Mouse (Mus musculus): Measurements from ENCODE around the gene Elovl3.

- TF ChIP-seq FLI1 (IDR thresholded peaks at IDR 0.05; ENCODE audit: low read length) (no peak), GATA1 (IDR thresholded peaks at IDR 0.05; ENCODE audit: borderline replicate concordance, low read length) (no peak)
Measured at GRCm38 (mm10) chr19:46103437-46104186, 28.1 kb upstream of the Elovl3 start.

Data from megakaryocyte, embryonic 14.5 days (primary cell).